Mouse (Mus musculus) thymus, postnatal 10 days (tissue): ENCODE measurements around the gene Fgf12.

Experiments used
- DNase-seq, 2 experiments: peaks; one replicate each; pipeline ENCODE4 v3.0.0; 2021; ENCODE audit warnings: low spot score in 2 of 2

Fgf12 gene

GRCm38 (mm10) chr16:28610940-28611339 is 141.9 kb downstream of the Fgf12 start:
- DNase-seq, result no peak

GRCm38 (mm10) chr16:28603155-28603554 is 149.7 kb downstream of the Fgf12 start:
- no peak for DNase-seq

- DNase-seq, result no peak
These were observed 151.1 kb downstream of the Fgf12 start for GRCm38 (mm10) chr16:28601723-28602122.

GRCm38 (mm10) chr16:28596112-28596511 is 156.8 kb downstream of the Fgf12 start:
- no peak for DNase-seq

- DNase-seq, result peak in 1 of 2 experiments; percentile 3
These were observed 159.6 kb downstream of the Fgf12 start for GRCm38 (mm10) chr16:28593075-28593915.

GRCm38 (mm10) chr16:28592466-28592865 is 160.4 kb downstream of the Fgf12 start:
- no peak for DNase-seq

- DNase-seq, result no peak
These were observed 161.3 kb downstream of the Fgf12 start for GRCm38 (mm10) chr16:28591583-28591982.

- no peak for DNase-seq
These were observed 180.7 kb downstream of the Fgf12 start for GRCm38 (mm10) chr16:28572212-28572611.

GRCm38 (mm10) chr16:28564716-28565217 is 188.1 kb downstream of the Fgf12 start:
- no peak for DNase-seq

- no peak for DNase-seq
These were observed 188.7 kb downstream of the Fgf12 start for GRCm38 (mm10) chr16:28564075-28564715.

- no peak for DNase-seq
These were observed 190.0 kb downstream of the Fgf12 start for GRCm38 (mm10) chr16:28562847-28563246.

- no peak for DNase-seq
These were observed 197.6 kb downstream of the Fgf12 start for GRCm38 (mm10) chr16:28555219-28555618.

- no peak for DNase-seq
These were observed 213.4 kb downstream of the Fgf12 start for GRCm38 (mm10) chr16:28539423-28539822.

- DNase-seq, result peak in 1 of 2 experiments; percentile 18
These were observed 235.0 kb downstream of the Fgf12 start for GRCm38 (mm10) chr16:28517596-28518524.

- no peak for DNase-seq
These were observed 240.4 kb downstream of the Fgf12 start for GRCm38 (mm10) chr16:28512446-28512845.

- no peak for DNase-seq
These were observed 241.5 kb downstream of the Fgf12 start for GRCm38 (mm10) chr16:28511413-28511812.

GRCm38 (mm10) chr16:28497971-28498607 is 254.8 kb downstream of the Fgf12 start:
- no peak for DNase-seq

GRCm38 (mm10) chr16:28491711-28492110 is 261.2 kb downstream of the Fgf12 start:
- DNase-seq, result no peak

- DNase-seq, result no peak
These were observed 262.4 kb downstream of the Fgf12 start for GRCm38 (mm10) chr16:28490515-28490914.

GRCm38 (mm10) chr16:28484920-28485319 is 267.9 kb downstream of the Fgf12 start:
- no peak for DNase-seq

- no peak for DNase-seq
These were observed 273.8 kb downstream of the Fgf12 start for GRCm38 (mm10) chr16:28479022-28479421.
